Mouse (Mus musculus): ENCODE data around the gene Zfp618.

DNA sequence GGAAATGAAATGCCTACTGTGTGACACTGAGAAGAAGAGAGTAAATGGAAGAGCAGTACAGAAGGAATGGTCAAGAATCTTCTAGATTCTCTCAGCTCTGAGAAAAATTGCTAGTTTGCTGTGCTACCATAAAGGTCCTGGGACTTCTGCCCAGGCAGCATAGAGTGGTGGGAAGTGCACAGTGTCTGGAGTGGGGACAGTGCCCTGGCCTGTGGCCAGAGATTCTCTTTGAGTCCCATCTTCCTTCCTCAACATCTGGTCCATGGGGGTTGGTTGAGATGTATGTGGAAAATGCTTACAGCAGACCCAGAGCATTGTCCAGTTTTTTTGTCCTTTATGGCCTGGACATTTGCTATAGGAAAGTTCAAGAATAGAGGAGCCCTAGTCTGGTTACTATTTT, 62.1 kb downstream of the Zfp618 start:
- TF ChIP-seq GATA1 (IDR thresholded peaks at IDR 0.05; ENCODE audit: borderline replicate concordance, low read length) (no peak), FLI1 (IDR thresholded peaks at IDR 0.05; ENCODE audit: low read length) (no peak)
